Mouse (Mus musculus) CH12.LX (cell line): Measurements from ENCODE around the gene Ctsw. TPM values are rescaled to one million over a fixed set of nuclear protein-coding genes. Genes with fewer than 3 reads are reported as not detected.

Source experiments
- DNase-seq: peaks from one replicate; pipeline ENCODE4 v3.0.0-alpha.2; 2013; ENCODE audit errors: extremely low read depth
- H3K27ac ChIP-seq: 2 replicates; pipeline ENCODE4 v1.5.1; 2012; ENCODE audit warnings: low read depth, mild to moderate bottlenecking, control low read depth, moderate library complexity; ENCODE audit not compliant: insufficient read depth
- H3K27me3 ChIP-seq: replicated peaks from 2 replicates; pipeline ENCODE3; 2012; ENCODE audit warnings: inconsistent platforms
- H3K36me3 ChIP-seq, 2 experiments: replicated peaks in 1 of 2; 2 replicates each; pipeline versions ENCODE3 to v1.6.1; 2012; ENCODE audit warnings: inconsistent platforms in 1 of 2, low read length in 1 of 2, mild to moderate bottlenecking in 1 of 2, mixed read lengths in 1 of 2, moderate library complexity in 1 of 2; ENCODE audit not compliant: control insufficient read depth in 1 of 2, insufficient read depth in 1 of 2
- H3K4me1 ChIP-seq, 2 experiments: 2 replicates each; pipeline ENCODE4 v1.6.1; 2012; ENCODE audit warnings: inconsistent platforms in 1 of 2, moderate library complexity in 1 of 2; ENCODE audit not compliant: insufficient read depth in 2 of 2, control insufficient read depth in 1 of 2
- H3K4me2 ChIP-seq: 2 replicates; pipeline ENCODE4 v1.6.1; 2012; ENCODE audit warnings: low read depth, mild to moderate bottlenecking, control low read depth; ENCODE audit not compliant: poor library complexity, insufficient read depth, severe bottlenecking
- H3K4me3 ChIP-seq, 3 experiments: fragments of 150-350 bp in 1 of 3; sonication (generic) in 1 of 3; replicated peaks in 1 of 3; 2 replicates each; pipeline versions ENCODE3 to v1.5.1; 2011 to 2012; ENCODE audit warnings: low read depth in 2 of 3, low read length in 2 of 3, mild to moderate bottlenecking in 2 of 3, moderate library complexity in 2 of 3, control low read depth in 1 of 3, improper control_type of control experiment in 1 of 3, inconsistent platforms in 1 of 3, mixed read lengths in 1 of 3; ENCODE audit not compliant: poor library complexity in 1 of 3
- H3K79me2 ChIP-seq: replicated peaks from 2 replicates; pipeline ENCODE4 v1.6.1; 2012; ENCODE audit warnings: mild to moderate bottlenecking, moderate library complexity; ENCODE audit not compliant: control insufficient read depth, poor library complexity, insufficient read depth, severe bottlenecking; ENCODE audit errors: extremely low read depth
- H3K9ac ChIP-seq: 2 replicates; pipeline ENCODE4 v1.6.1; 2012; ENCODE audit warnings: low read depth, mild to moderate bottlenecking, control low read depth, moderate library complexity; ENCODE audit not compliant: insufficient read depth
- H3K9me3 ChIP-seq: replicated peaks from 2 replicates; pipeline ENCODE3; 2012; ENCODE audit warnings: low read length, inconsistent platforms, mixed read lengths
- CHD1 ChIP-seq: IDR thresholded peaks from 2 replicates; pipeline ENCODE4 v1.6.1; 2012; ENCODE audit warnings: low read depth, low read length, improper control_type of control experiment, inconsistent platforms
- CHD2 ChIP-seq: IDR thresholded peaks from 2 replicates; pipeline ENCODE4 v1.6.1; 2011; ENCODE audit warnings: low read length, improper control_type of control experiment
- CTCF ChIP-seq, 2 experiments: IDR thresholded peaks in 1 of 2; conservative IDR thresholded peaks in 1 of 2; 2 replicates each; pipeline ENCODE4 v1.5.1; 2011 to 2012; ENCODE audit warnings: low read depth in 2 of 2, low read length in 2 of 2, improper control_type of control experiment in 1 of 2, inconsistent platforms in 1 of 2, mild to moderate bottlenecking in 1 of 2, moderate library complexity in 1 of 2
- E2F4 ChIP-seq: IDR thresholded peaks from 2 replicates; pipeline ENCODE4 v1.6.1; 2011; ENCODE audit warnings: low read depth, low read length, improper control_type of control experiment; ENCODE audit not compliant: insufficient replicate concordance
- EP300 ChIP-seq: IDR thresholded peaks from 2 replicates; pipeline ENCODE4 v1.6.1; 2011; ENCODE audit warnings: low read length, improper control_type of control experiment
- ETS1 ChIP-seq: conservative IDR thresholded peaks from 2 replicates; pipeline ENCODE4 v1.6.1; 2012; ENCODE audit warnings: low read depth, mild to moderate bottlenecking, inconsistent platforms, low read length, improper control_type of control experiment, moderate library complexity
- GABPA ChIP-seq: IDR thresholded peaks from 2 replicates; pipeline ENCODE4 v1.6.1; 2012; ENCODE audit warnings: low read depth, low read length, improper control_type of control experiment, inconsistent platforms; ENCODE audit not compliant: insufficient replicate concordance
- HCFC1 ChIP-seq: IDR thresholded peaks from 2 replicates; pipeline ENCODE4 v1.6.1; 2012; ENCODE audit warnings: low read depth, mild to moderate bottlenecking, inconsistent platforms, low read length, improper control_type of control experiment
- IRF4 ChIP-seq: IDR thresholded peaks from 2 replicates; pipeline ENCODE4 v1.6.1; 2014; ENCODE audit warnings: low read depth, mild to moderate bottlenecking, inconsistent platforms, low read length, improper control_type of control experiment
- JUND ChIP-seq: conservative IDR thresholded peaks from 2 replicates; pipeline ENCODE4 v1.6.1; 2011; ENCODE audit warnings: low read depth, low read length, improper control_type of control experiment
- KAT2A ChIP-seq: IDR thresholded peaks from 2 replicates; pipeline ENCODE4 v1.6.1; 2012; ENCODE audit warnings: low read length, improper control_type of control experiment, inconsistent platforms; ENCODE audit not compliant: insufficient replicate concordance
- MAFK ChIP-seq: IDR thresholded peaks from 2 replicates; pipeline ENCODE4 v1.6.1; 2011; ENCODE audit warnings: low read length, improper control_type of control experiment; ENCODE audit not compliant: insufficient replicate concordance
- MAZ ChIP-seq: IDR thresholded peaks from 2 replicates; pipeline ENCODE4 v1.6.1; 2012; ENCODE audit warnings: low read depth, mild to moderate bottlenecking, inconsistent platforms, low read length, improper control_type of control experiment, moderate library complexity
- MXI1 ChIP-seq: IDR thresholded peaks from 2 replicates; pipeline ENCODE4 v1.6.1; 2011; ENCODE audit warnings: mild to moderate bottlenecking, low read depth, low read length, improper control_type of control experiment
- MYC ChIP-seq: IDR thresholded peaks from 2 replicates; pipeline ENCODE4 v1.6.1; 2011; ENCODE audit warnings: low read depth, mild to moderate bottlenecking, improper control_type of control experiment, low read length
- NELFE ChIP-seq: IDR thresholded peaks from 2 replicates; pipeline ENCODE4 v1.6.1; 2011; ENCODE audit warnings: low read depth, low read length, improper control_type of control experiment
- NRF1 ChIP-seq: IDR thresholded peaks from 2 replicates; pipeline ENCODE4 v1.6.1; 2014; ENCODE audit warnings: low read depth, mild to moderate bottlenecking, inconsistent platforms, low read length, improper control_type of control experiment, moderate library complexity
- PAX5 ChIP-seq: IDR thresholded peaks from 2 replicates; pipeline ENCODE4 v1.6.1; 2012; ENCODE audit warnings: low read length, inconsistent platforms, mixed read lengths
- POLR2A ChIP-seq: IDR thresholded peaks from 2 replicates; pipeline ENCODE4 v1.6.1; 2011; ENCODE audit warnings: low read depth, mild to moderate bottlenecking, improper control_type of control experiment, low read length
- POLR2AphosphoS2 ChIP-seq: IDR thresholded peaks from 2 replicates; pipeline ENCODE4 v1.6.1; 2011; ENCODE audit warnings: low read depth, low read length, improper control_type of control experiment
- RCOR1 ChIP-seq: conservative IDR thresholded peaks from 2 replicates; pipeline ENCODE4 v1.6.1; 2012; ENCODE audit warnings: low read depth, mild to moderate bottlenecking, inconsistent platforms, low read length, improper control_type of control experiment
- SIN3A ChIP-seq: IDR thresholded peaks from 2 replicates; pipeline ENCODE4 v1.6.1; 2012; ENCODE audit warnings: low read length, improper control_type of control experiment, inconsistent platforms
- TBP ChIP-seq: conservative IDR thresholded peaks from 2 replicates; pipeline ENCODE4 v1.6.1; 2011; ENCODE audit warnings: low read depth, low read length, improper control_type of control experiment
- TCF12 ChIP-seq: IDR thresholded peaks from 2 replicates; pipeline ENCODE4 v1.6.1; 2014; ENCODE audit warnings: low read depth, mild to moderate bottlenecking, inconsistent platforms, low read length, improper control_type of control experiment
- UBTF ChIP-seq: IDR thresholded peaks from 2 replicates; pipeline ENCODE4 v1.6.1; 2012; ENCODE audit warnings: low read depth, mild to moderate bottlenecking, inconsistent platforms, low read length, improper control_type of control experiment, moderate library complexity
- USF2 ChIP-seq: conservative IDR thresholded peaks from 2 replicates; pipeline ENCODE4 v1.6.1; 2011; ENCODE audit warnings: low read depth, low read length, improper control_type of control experiment
- ZC3H11A ChIP-seq: IDR thresholded peaks from 2 replicates; pipeline ENCODE4 v1.6.1; 2012; ENCODE audit warnings: low read depth, mild to moderate bottlenecking, inconsistent platforms, low read length, improper control_type of control experiment
- ZKSCAN1 ChIP-seq: IDR thresholded peaks from 2 replicates; pipeline ENCODE4 v1.6.1; 2012; ENCODE audit warnings: low read depth, inconsistent platforms, low read length, improper control_type of control experiment, borderline replicate concordance
- ZNF384 ChIP-seq: IDR thresholded peaks from 2 replicates; pipeline ENCODE4 v1.6.1; 2012; ENCODE audit warnings: low read depth, low read length, improper control_type of control experiment, inconsistent platforms
- dilution Hi-C: fragments of 300-500 bp; cut with MboI; formaldehyde crosslinking; loops from 2 replicates; pipeline ENCODE4 v1.14.3; 2020; ENCODE audit warnings: low sequenced_read_pairs; ENCODE audit not compliant: extremely low pct_unique_long_range_greater_than_20kb, extremely low pct_ligation_motif_present
- in situ Hi-C: fragments of 300-500 bp; cut with MboI; formaldehyde crosslinking; loops from 3 replicates; pipeline ENCODE4 v1.14.3; 2019; ENCODE audit warnings: low sequenced_read_pairs, low pct_ligation_motif_present, low pct_unique_long_range_greater_than_20kb, mixed read lengths
- polyA plus RNA-seq: library from polyadenylated mRNA; unstranded; fragments of >175 nt; gene quantifications from 2 replicates; pipeline ENCODE4 v1.2.1, GENCODE M21; 2012; ENCODE audit warnings: low read depth; ENCODE audit not compliant: insufficient read length
- total RNA-seq, 2 experiments: library from RNA; depleted of rRNA; stranded (reverse); fragments of 300-350 nt in 1 of 2; fragments of >200 nt in 1 of 2; gene quantifications; 2 replicates each; pipeline ENCODE4 v1.2.3; 2012 to 2014

Ctsw gene
- total and polyA plus RNA-seq, 3 experiments, result 0.23 to 1.1 (median 0.38) TPM

GRCm38 (mm10) chr19:5419630-5420029 lies 48.7 kb downstream of the Ctsw start:
- H3K27ac ChIP-seq, result no peak overlapping the region
- no peaks in the 10 kb centered on the region for H3K79me2 ChIP-seq
- H3K27me3 ChIP-seq, result no peaks in the 10 kb centered on the region
- TF ChIP-seq TBP (no peak), EP300 (no peak), PAX5 (no peak), ZNF384 (no peak), KAT2A (no peak), UBTF (no peak), SIN3A (no peak), NRF1 (no peak), CTCF (conservative IDR thresholded peaks at IDR 0.05 in 1 of 2, IDR thresholded peaks at IDR 0.05 in 1 of 2; ENCODE audit: low read depth in 2 of 2, low read length in 2 of 2) (no peak), TCF12 (no peak), MXI1 (no peak), ZKSCAN1 (no peak), MYC (no peak), JUND (no peak), USF2 (no peak), ZC3H11A (no peak), HCFC1 (no peak), CHD2 (no peak)
- in situ Hi-C loops (no loop called here), dilution Hi-C loops (no loop called here)
- no peak overlapping the region for H3K9ac ChIP-seq
- DNase-seq, result no peak
- H3K9me3 ChIP-seq, result no peaks in the 10 kb centered on the region
- no peak overlapping the region for H3K4me3 ChIP-seq
- peaks cover 6 to 15% of the 10 kb centered on the region in 2 experiments for H3K4me1 ChIP-seq
- H3K4me2 ChIP-seq, result no peak overlapping the region
- H3K36me3 ChIP-seq, result peaks cover 21 to 59% of the 10 kb centered on the region in 2 experiments

- H3K4me1 ChIP-seq, result peaks cover 6 to 15% of the 10 kb centered on the region in 2 experiments
- peaks cover 21 to 59% of the 10 kb centered on the region in 2 experiments for H3K36me3 ChIP-seq
- no peak overlapping the region for H3K27ac ChIP-seq
- no peak overlapping the region for H3K4me3 ChIP-seq
- H3K9ac ChIP-seq, result no peak overlapping the region
- H3K27me3 ChIP-seq, result no peaks in the 10 kb centered on the region
- no peaks in the 10 kb centered on the region for H3K9me3 ChIP-seq
- no peak for DNase-seq
- TF ChIP-seq POLR2A (no peak), HCFC1 (no peak), GABPA (no peak), ZNF384 (no peak), CHD1 (no peak), MXI1 (no peak), IRF4 (no peak), ETS1 (no peak), TCF12 (no peak), E2F4 (no peak), ZKSCAN1 (no peak), MAZ (no peak), RCOR1 (no peak), POLR2AphosphoS2 (no peak), CHD2 (no peak), EP300 (no peak), NELFE (no peak), SIN3A (no peak), MAFK (no peak)
- H3K79me2 ChIP-seq, result no peaks in the 10 kb centered on the region
- in situ Hi-C loops (no loop called here), dilution Hi-C loops (no loop called here)
- no peak overlapping the region for H3K4me2 ChIP-seq
Measured at GRCm38 (mm10) chr19:5418750-5419466, 49.4 kb downstream of the Ctsw start.
